Mouse (Mus musculus): ENCODE data around the gene Mre11a.

DNA sequence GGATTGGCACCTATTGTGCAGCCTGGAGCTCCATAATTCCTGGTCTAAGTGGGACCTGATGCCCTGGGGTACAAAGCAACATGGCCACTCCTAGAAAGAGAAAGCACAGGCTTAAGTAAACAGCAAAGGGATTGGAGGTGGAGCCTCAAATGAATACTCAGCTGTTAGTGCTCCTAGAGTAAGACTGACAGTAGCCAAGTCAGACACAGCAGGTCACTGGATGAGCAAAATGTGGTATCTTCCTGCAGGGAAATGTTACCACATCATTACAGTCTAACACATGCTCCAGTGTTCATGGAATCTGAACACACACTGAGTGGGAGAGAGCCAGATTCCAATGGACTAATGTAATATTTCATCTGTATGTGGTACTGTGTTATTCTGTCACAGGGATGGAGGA, 36.9 kb downstream of the Mre11a start:
- TF ChIP-seq SIN3A (IDR thresholded peaks at IDR 0.05; ENCODE audit: low read length) (no peak), UBTF (IDR thresholded peaks at IDR 0.05; ENCODE audit: low read depth, low read length) (no peak), MAX (IDR thresholded peaks at IDR 0.05; ENCODE audit: low read length) (no peak)

Measured in CH12.LX (cell line).